Mouse (Mus musculus): Measurements from ENCODE around the gene Ptpn14. TPM values are rescaled to one million over a fixed set of nuclear protein-coding genes. Genes with fewer than 3 reads are reported as not detected.

Gene Ptpn14
- total RNA-seq, 1 experiment from 2014 or later: 1.7 TPM

DNA sequence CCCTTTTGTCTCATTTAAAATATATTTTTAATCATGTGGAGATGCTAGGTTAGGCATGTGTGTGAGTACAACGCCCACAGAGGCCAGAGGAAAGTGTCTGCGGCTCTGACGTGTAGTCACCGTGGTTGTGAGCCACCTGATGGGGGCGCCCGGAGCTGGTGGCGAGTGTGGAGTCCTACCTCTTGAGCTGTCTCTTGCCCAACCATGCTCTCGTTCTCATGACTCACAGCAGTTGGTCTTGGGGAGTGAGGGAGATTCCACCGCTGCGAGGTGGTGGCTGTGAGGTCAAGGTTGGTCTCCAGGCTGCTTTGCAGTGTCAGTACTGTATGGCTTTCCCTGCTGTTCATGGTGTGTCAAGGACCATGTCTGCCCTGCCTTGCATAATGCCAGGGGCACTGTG lies 140.0 kb downstream of the Ptpn14 start:
- ATAC-seq (replicated peaks in 1 of 2; ENCODE audit: insufficient read depth in 1 of 2, low FRiP score in 2 of 2, low TSS enrichment in 1 of 2, low read depth in 1 of 2, poor library complexity in 2 of 2, severe bottlenecking in 2 of 2): no peak

GRCm38 (mm10) chr1:189869651-189870270 lies 141.7 kb downstream of the Ptpn14 start:
- ATAC-seq (replicated peaks in 1 of 2; ENCODE audit: insufficient read depth in 1 of 2, low FRiP score in 2 of 2, low TSS enrichment in 1 of 2, low read depth in 1 of 2, poor library complexity in 2 of 2, severe bottlenecking in 2 of 2): no peak

- no peak for ATAC-seq (replicated peaks in 1 of 2; ENCODE audit: insufficient read depth in 1 of 2, low FRiP score in 2 of 2, low TSS enrichment in 1 of 2, low read depth in 1 of 2, poor library complexity in 2 of 2, severe bottlenecking in 2 of 2)
These were observed 142.5 kb downstream of the Ptpn14 start for GRCm38 (mm10) chr1:189870539-189870938.

DNA sequence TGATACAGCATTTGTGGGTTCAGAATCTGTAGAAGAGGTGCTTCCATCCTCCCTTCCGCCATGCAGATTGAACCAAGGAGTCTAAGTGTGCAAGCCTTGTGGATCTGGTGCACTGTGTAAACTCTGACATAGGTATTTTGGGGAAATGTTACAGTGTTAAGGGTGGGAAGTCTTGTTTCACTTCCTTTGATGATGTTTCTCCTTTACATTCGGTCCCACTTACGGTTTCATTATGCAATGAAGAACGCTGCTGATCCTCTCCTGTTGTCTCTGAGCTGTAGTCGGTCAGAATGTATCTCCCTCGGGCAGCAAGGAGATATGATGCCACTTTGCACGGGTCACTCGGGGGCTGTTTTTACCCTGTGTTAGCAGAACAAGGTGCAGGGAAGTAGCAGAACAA lies 143.6 kb downstream of the Ptpn14 start:
- no peak for ATAC-seq (replicated peaks in 1 of 2; ENCODE audit: insufficient read depth in 1 of 2, low FRiP score in 2 of 2, low TSS enrichment in 1 of 2, low read depth in 1 of 2, poor library complexity in 2 of 2, severe bottlenecking in 2 of 2)

GRCm38 (mm10) chr1:189872050-189872449 lies 144.0 kb downstream of the Ptpn14 start:
- no peak for ATAC-seq (replicated peaks in 1 of 2; ENCODE audit: insufficient read depth in 1 of 2, low FRiP score in 2 of 2, low TSS enrichment in 1 of 2, low read depth in 1 of 2, poor library complexity in 2 of 2, severe bottlenecking in 2 of 2)

GRCm38 (mm10) chr1:189873591-189873990 lies 145.5 kb downstream of the Ptpn14 start:
- no peak for ATAC-seq (replicated peaks in 1 of 2; ENCODE audit: insufficient read depth in 1 of 2, low FRiP score in 2 of 2, low TSS enrichment in 1 of 2, low read depth in 1 of 2, poor library complexity in 2 of 2, severe bottlenecking in 2 of 2)

- no peak for ATAC-seq (replicated peaks in 1 of 2; ENCODE audit: insufficient read depth in 1 of 2, low FRiP score in 2 of 2, low TSS enrichment in 1 of 2, low read depth in 1 of 2, poor library complexity in 2 of 2, severe bottlenecking in 2 of 2)
These were observed 147.4 kb downstream of the Ptpn14 start for GRCm38 (mm10) chr1:189875439-189875861.

GRCm38 (mm10) chr1:189876162-189876561 lies 148.1 kb downstream of the Ptpn14 start:
- ATAC-seq (replicated peaks in 1 of 2; ENCODE audit: insufficient read depth in 1 of 2, low FRiP score in 2 of 2, low TSS enrichment in 1 of 2, low read depth in 1 of 2, poor library complexity in 2 of 2, severe bottlenecking in 2 of 2): no peak

- no peak for ATAC-seq (replicated peaks in 1 of 2; ENCODE audit: insufficient read depth in 1 of 2, low FRiP score in 2 of 2, low TSS enrichment in 1 of 2, low read depth in 1 of 2, poor library complexity in 2 of 2, severe bottlenecking in 2 of 2)
These were observed 151.1 kb downstream of the Ptpn14 start for GRCm38 (mm10) chr1:189879212-189879611.

DNA sequence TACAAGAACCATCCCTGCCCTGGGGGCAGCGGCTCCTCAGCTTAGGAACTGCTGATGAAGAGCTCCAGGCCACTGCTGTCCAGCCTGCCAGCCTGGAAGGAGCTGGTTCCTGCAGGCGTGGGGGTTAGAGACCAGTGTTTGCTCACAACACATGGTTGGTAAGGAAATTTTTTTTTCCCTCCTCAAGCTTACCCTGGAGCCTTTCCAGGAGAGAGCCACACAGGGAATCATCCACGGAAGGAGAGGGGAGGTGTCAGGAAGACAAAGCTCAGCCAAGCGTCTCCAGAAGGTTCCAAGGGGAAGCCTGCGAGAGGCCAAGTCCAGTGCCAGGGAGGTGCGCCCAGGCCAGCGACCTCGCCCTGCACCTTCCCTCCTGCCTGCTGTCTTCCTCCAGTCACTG lies 151.9 kb downstream of the Ptpn14 start:
- no peak for ATAC-seq (replicated peaks in 1 of 2; ENCODE audit: insufficient read depth in 1 of 2, low FRiP score in 2 of 2, low TSS enrichment in 1 of 2, low read depth in 1 of 2, poor library complexity in 2 of 2, severe bottlenecking in 2 of 2)

DNA sequence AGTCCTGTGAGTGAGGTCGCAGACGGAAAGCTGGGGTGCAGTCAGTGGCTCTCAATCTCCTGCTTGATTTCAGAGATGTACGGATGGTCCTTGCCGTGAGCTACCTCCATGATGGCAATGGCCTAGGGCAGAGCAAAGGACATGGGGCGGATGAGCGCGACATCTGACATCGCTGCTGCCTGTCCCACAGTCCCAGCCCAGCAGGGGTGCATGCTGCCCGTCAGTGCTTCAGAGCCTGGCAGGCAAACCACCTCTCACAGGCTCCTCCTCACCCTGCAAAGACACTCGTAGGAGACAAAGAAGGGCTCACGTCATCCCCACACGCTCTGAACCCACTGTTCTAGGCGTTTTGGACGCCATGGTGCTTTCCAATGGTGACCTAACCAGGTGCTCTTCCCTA lies 152.7 kb downstream of the Ptpn14 start:
- ATAC-seq (replicated peaks in 1 of 2; ENCODE audit: insufficient read depth in 1 of 2, low FRiP score in 2 of 2, low TSS enrichment in 1 of 2, low read depth in 1 of 2, poor library complexity in 2 of 2, severe bottlenecking in 2 of 2): no peak

DNA sequence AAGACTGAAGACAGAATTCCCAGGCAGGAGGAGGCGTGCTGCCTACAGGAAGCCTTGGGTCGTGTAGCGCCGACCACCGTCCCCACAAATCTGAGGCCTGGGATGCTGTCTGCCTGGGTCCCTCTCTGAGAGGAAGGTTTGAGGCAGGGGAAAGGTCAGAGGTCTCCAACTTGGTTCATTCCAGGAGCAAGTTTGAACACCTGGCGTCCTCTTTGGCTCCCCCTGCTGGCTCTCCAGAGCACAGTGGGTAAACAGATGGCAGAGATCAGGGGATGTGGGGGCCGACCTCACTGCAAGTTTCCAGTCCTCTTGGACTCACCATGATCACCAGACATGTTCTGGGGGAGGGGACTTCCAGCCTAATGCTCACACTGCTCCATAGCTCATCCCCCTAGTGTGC lies 154.8 kb downstream of the Ptpn14 start:
- no peak; a peak in 1 of 4 replicates for ATAC-seq (replicated peaks in 1 of 2; ENCODE audit: insufficient read depth in 1 of 2, low FRiP score in 2 of 2, low TSS enrichment in 1 of 2, low read depth in 1 of 2, poor library complexity in 2 of 2, severe bottlenecking in 2 of 2)

DNA sequence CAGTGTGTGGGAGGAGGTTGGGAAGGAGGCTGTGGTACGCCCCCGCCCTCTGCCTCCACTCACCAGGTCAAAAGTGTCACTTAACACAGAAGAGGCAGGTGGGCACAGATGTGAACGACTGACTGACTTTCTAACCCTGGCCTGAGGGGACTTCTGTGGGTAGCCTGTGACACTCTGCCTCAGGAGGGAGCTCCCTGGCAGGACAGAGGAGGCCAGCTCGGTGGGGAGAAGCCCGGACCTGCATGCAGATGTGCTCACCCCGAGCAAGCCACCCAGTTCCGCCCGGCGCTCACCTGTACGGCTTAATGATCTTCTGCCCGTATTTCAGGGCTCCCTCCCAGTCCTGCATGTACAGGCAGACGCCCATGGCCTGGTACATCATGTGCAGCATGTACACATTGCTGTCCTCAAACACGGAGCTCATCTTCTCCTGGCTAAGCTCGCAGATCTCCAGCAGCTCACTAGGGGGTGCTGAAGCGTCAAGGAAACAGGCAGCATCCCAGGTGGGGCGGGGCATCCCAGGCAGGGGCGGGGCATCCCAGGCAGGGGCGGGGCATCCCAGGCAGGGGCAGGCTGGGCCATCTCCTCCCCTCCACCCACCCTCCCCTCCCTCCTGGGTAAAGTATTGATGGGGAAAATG lies 155.6 kb downstream of the Ptpn14 start:
- ATAC-seq (replicated peaks in 1 of 2; ENCODE audit: insufficient read depth in 1 of 2, low FRiP score in 2 of 2, low TSS enrichment in 1 of 2, low read depth in 1 of 2, poor library complexity in 2 of 2, severe bottlenecking in 2 of 2): no peak

DNA sequence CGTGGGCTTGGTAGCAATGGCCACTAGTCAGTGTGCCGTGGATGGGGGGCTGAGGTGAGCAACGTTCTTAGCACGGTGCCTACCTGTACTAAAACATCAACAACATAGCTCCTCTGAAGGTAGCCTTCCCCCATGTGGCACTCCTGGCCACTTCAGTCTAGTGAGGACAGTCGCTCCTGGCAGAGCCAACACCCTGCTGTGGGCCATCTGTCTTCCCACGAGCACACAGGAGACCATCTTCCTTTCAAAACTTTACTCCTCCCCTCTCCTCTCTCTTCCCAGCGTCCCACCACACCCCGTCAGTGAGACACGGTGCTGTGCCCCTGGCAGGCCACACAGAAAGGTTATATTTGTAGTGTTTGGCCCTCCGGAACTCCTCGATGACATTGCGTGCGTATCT lies 156.9 kb downstream of the Ptpn14 start:
- no peak for ATAC-seq (replicated peaks in 1 of 2; ENCODE audit: insufficient read depth in 1 of 2, low FRiP score in 2 of 2, low TSS enrichment in 1 of 2, low read depth in 1 of 2, poor library complexity in 2 of 2, severe bottlenecking in 2 of 2)

GRCm38 (mm10) chr1:189885975-189886374 lies 157.9 kb downstream of the Ptpn14 start:
- no peak for ATAC-seq (replicated peaks in 1 of 2; ENCODE audit: insufficient read depth in 1 of 2, low FRiP score in 2 of 2, low TSS enrichment in 1 of 2, low read depth in 1 of 2, poor library complexity in 2 of 2, severe bottlenecking in 2 of 2)

- peak; percentile 78 to 88 for ATAC-seq (replicated peaks in 1 of 2; ENCODE audit: insufficient read depth in 1 of 2, low FRiP score in 2 of 2, low TSS enrichment in 1 of 2, low read depth in 1 of 2, poor library complexity in 2 of 2, severe bottlenecking in 2 of 2)
These were observed 159.4 kb downstream of the Ptpn14 start for GRCm38 (mm10) chr1:189887518-189887917.

DNA sequence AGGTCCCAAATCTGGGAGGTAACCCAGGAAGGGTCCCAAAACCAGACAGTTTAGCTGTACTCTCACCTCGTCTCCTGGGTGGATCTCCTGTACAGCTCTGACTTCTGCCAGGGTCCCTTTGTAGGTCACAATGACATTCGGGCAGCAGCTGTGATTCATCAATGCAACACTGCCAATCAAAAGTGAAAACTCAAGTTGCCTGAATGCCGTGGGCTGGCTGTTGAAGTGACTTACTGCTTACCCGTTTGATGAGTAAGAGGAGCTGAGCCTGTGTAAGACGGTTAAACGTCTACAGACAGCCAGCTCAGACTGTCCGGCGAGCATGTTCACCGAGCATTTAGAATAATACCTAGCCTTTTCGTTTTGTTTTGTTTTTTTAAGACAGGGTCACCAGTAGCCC lies 160.7 kb downstream of the Ptpn14 start:
- no peak for ATAC-seq (replicated peaks in 1 of 2; ENCODE audit: insufficient read depth in 1 of 2, low FRiP score in 2 of 2, low TSS enrichment in 1 of 2, low read depth in 1 of 2, poor library complexity in 2 of 2, severe bottlenecking in 2 of 2)

DNA sequence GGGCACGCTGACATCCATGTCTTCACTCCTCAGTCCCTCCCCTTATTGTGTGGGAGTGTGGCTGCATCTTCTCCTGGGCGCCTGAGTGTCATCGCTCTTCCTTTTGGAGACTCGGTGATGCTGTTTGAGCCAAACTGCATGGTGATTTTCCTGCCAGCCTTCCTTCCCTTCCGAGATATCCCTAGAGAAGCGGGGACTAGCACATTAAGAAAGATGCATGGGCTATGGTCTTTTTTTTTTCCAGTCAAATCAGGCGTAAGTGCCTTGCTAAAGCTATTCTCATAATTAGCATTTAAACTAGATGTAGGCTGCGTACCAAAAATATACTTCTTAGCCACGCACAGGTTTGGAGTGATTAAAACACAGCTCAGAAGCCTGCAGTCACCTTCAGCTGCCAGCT lies 166.1 kb downstream of the Ptpn14 start:
- no peak for ATAC-seq (replicated peaks in 1 of 2; ENCODE audit: insufficient read depth in 1 of 2, low FRiP score in 2 of 2, low TSS enrichment in 1 of 2, low read depth in 1 of 2, poor library complexity in 2 of 2, severe bottlenecking in 2 of 2)

GRCm38 (mm10) chr1:189897861-189898260 lies 169.8 kb downstream of the Ptpn14 start:
- ATAC-seq (replicated peaks in 1 of 2; ENCODE audit: insufficient read depth in 1 of 2, low FRiP score in 2 of 2, low TSS enrichment in 1 of 2, low read depth in 1 of 2, poor library complexity in 2 of 2, severe bottlenecking in 2 of 2): no peak
